Mouse (Mus musculus) heart, postnatal 0 days (tissue): ENCODE measurements around the gene Tnfrsf23. TPM values are rescaled to one million over a fixed set of nuclear protein-coding genes. Genes with fewer than 3 reads are reported as not detected.
A peak's percentile ranks its signal among the peaks of the same experiment; 100 is the strongest.

Source experiments
- ATAC-seq: fragments of 200-750 bp; cut with Nextera tagmentation; 2 replicates; pipeline ENCODE4 v1.8.0; 2017; ENCODE audit warnings: low read depth, moderate number of reproducible peaks, moderate library complexity; ENCODE audit not compliant: insufficient read depth
- DNase-seq: peaks from one replicate; pipeline ENCODE4 v3.0.0-alpha.2; 2016; ENCODE audit warnings: low spot score
- H3K27ac ChIP-seq: fragments of 300-500 bp; sonication (generic); 2 replicates; pipeline ENCODE4 v1.5.1; 2014; ENCODE audit warnings: low read depth, mild to moderate bottlenecking
- H3K27me3 ChIP-seq: fragments of 300-500 bp; sonication (generic); 2 replicates; pipeline ENCODE4 v1.6.1; 2014; ENCODE audit warnings: low read length, mixed read lengths; ENCODE audit not compliant: control insufficient read depth, insufficient read depth
- H3K36me3 ChIP-seq: fragments of 300-500 bp; sonication (generic); replicated peaks from 2 replicates; pipeline ENCODE4 v1.6.1; 2014; ENCODE audit warnings: low read length, mixed read lengths; ENCODE audit not compliant: control insufficient read depth, insufficient read depth
- H3K4me1 ChIP-seq: fragments of 300-500 bp; sonication (generic); 2 replicates; pipeline ENCODE4 v1.6.1; 2014; ENCODE audit warnings: antibody characterized with exemption; ENCODE audit not compliant: control insufficient read depth, insufficient read depth
- H3K4me2 ChIP-seq: fragments of 300-500 bp; sonication (generic); 2 replicates; pipeline ENCODE4 v1.6.1; 2014; ENCODE audit warnings: low read depth, mild to moderate bottlenecking, low read length, moderate library complexity
- H3K4me3 ChIP-seq: fragments of 300-500 bp; sonication (generic); 2 replicates; pipeline ENCODE4 v1.5.1; 2014; ENCODE audit warnings: low read depth, low read length
- H3K9ac ChIP-seq: fragments of 300-500 bp; sonication (generic); replicated peaks from 2 replicates; pipeline ENCODE4 v1.6.1; 2014; ENCODE audit warnings: low read depth, low read length, mixed read lengths
- H3K9me3 ChIP-seq: fragments of 300-500 bp; sonication (generic); replicated peaks from 2 replicates; pipeline ENCODE4 v1.6.1; 2016; ENCODE audit warnings: low read length; ENCODE audit not compliant: control insufficient read depth
- CTCF ChIP-seq: IDR thresholded peaks from 2 replicates; pipeline ENCODE4 v1.5.1; 2016; ENCODE audit warnings: antibody characterized with exemption, control low read depth, low read depth
- EP300 ChIP-seq: IDR thresholded peaks from 2 replicates; pipeline ENCODE4 v1.6.1; 2016; ENCODE audit warnings: antibody characterized with exemption, low read depth
- WGBS: fragments of 180-500 bp; shearing (Covaris S2); extraction: QIAGEN DNeasy Blood & Tissue Kit; methylation state at CpG from one replicate; pipeline ENCODE4 v1.1.7; 2014; 5-methylcytosine and 5-hydroxymethylcytosine counted together
- polyA plus RNA-seq: library from polyadenylated mRNA; unstranded; fragments of >200 nt; fragmentation: Nextera tagmentation; extraction: Ambion mirVana; gene quantifications from 2 replicates; pipeline ENCODE4 v1.2.1, GENCODE M21; 2015
- total RNA-seq: library from RNA; depleted of rRNA; stranded (reverse); fragments of >200 nt; gene quantifications from 2 replicates; pipeline ENCODE4 v1.2.3, GENCODE M21; 2014; ENCODE audit warnings: low replicate concordance; rRNA removed

Tnfrsf23 gene
- total RNA-seq (2.0 and 2.5 TPM in 2 replicates), polyA plus RNA-seq (1.9 and 2.3 TPM in 2 replicates)

DNA sequence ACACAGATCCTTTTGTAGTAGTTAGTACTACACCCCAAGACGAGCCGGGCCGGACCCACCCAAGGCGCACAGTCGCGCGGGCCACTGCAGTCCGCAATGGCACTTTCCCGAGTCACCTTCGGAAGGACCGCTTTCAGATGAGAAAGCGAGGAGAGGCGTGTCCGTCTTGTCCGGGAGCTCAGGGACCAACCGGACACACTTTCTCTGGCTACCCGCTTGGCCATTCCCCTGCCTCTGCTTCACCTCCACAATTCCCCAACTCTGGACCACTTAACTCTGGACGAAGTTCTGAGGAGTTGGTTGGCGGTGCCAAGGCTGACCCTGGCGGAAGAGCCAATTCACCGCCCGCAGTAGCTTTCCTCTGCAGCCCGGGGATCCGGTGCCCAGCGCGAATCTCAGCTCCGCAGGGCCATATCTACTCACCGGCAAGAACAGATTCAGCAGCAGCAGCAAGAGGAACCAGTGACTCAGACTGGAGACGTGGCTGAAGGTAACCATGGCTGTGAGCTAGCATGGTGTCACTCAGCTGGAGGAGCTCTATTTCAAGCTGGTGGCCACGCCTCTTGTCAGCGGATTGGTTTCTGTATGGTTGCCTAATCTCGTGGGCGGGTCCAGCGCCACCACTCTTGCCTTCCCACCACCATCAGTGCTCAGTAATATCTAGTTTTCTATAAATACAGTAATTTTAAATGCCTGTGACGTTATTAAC is at the start of gene Tnfrsf23:
Gene Tnfrsf23, minus strand, starts transcription at position 514 of the 709 bp plus-strand sequence.
- peak; percentile 88 for DNase-seq
- peak within 1 kb of the TSS; percentile 92 for H3K4me2 ChIP-seq
- H3K9me3 ChIP-seq: no peaks in the 10 kb centered on the region
- H3K4me3 ChIP-seq: peak within 1 kb of the TSS; percentile 61
- TF ChIP-seq CTCF: no peak
- TF ChIP-seq EP300: no peak
- no peaks in the 10 kb centered on the region for H3K27me3 ChIP-seq
- peak; percentile 95 for ATAC-seq
- peaks cover 27% of the 10 kb centered on the region for H3K36me3 ChIP-seq
- no peaks in the 10 kb centered on the region for H3K4me1 ChIP-seq
- 0 out of 2 replicates have a peak within 1 kb of the TSS, but pooled peaks have one; percentile 11 for H3K27ac ChIP-seq
- no peak within 1 kb of the TSS; the same call in 1 of the 2 replicates for H3K9ac ChIP-seq
- under 1% methylated on average over 35 of the region's 35 CpGs for WGBS

GRCm38 (mm10) chr7:143733746-143734145 is 48.1 kb upstream of the Tnfrsf23 start:
- no peak overlapping the region for H3K27ac ChIP-seq
- H3K9ac ChIP-seq: no peak overlapping the region
- 49% methylated on average over 4 of the region's 4 CpGs for WGBS
- DNase-seq (no peak), ATAC-seq (no peak)
- H3K4me3 ChIP-seq: no peak overlapping the region
- H3K4me2 ChIP-seq: no peak overlapping the region
- no peaks in the 10 kb centered on the region for H3K27me3 ChIP-seq
- no peaks in the 10 kb centered on the region for H3K36me3 ChIP-seq
- H3K4me1 ChIP-seq: peaks cover 18% of the 10 kb centered on the region
- TF ChIP-seq CTCF (no peak), EP300 (no peak)
- H3K9me3 ChIP-seq: no peaks in the 10 kb centered on the region

DNA sequence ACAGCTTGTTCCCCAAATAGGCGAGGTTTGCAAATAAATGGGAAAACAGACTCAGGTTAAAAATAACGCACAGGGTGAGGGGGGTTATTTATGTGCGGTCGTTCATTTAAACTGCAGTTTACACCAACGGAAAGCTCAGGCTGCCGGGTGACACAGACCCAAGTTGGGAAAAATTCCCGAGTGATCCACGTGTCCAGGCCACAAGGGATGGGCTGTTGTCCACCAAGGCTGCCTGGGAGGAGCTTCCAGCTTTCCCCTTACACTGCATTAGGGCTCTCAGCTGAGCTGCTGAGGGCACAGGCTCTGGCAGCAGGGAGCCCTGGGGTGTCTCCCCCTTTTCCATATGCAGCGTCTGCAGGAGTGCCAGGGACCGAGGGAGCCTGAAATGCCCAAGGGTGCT is 44.2 kb upstream of the Tnfrsf23 start:
- ATAC-seq (peak; percentile 40; the same call in 1 of the 2 replicates), DNase-seq (no peak)
- Histone ChIP-seq H3K9ac (no peak overlapping the region), H3K4me2 (no peak overlapping the region), H3K36me3 (0 out of 2 replicates have a peak, but pooled peaks cover 5% of the 10 kb centered on the region), H3K27me3 (no peaks in the 10 kb centered on the region), H3K4me1 (peaks cover 11% of the 10 kb centered on the region), H3K4me3 (no peak overlapping the region), H3K27ac (no peak overlapping the region), H3K9me3 (no peaks in the 10 kb centered on the region)
- TF ChIP-seq CTCF: no peak
- TF ChIP-seq EP300: no peak
- 64% methylated on average over 10 of the region's 10 CpGs for WGBS

DNA sequence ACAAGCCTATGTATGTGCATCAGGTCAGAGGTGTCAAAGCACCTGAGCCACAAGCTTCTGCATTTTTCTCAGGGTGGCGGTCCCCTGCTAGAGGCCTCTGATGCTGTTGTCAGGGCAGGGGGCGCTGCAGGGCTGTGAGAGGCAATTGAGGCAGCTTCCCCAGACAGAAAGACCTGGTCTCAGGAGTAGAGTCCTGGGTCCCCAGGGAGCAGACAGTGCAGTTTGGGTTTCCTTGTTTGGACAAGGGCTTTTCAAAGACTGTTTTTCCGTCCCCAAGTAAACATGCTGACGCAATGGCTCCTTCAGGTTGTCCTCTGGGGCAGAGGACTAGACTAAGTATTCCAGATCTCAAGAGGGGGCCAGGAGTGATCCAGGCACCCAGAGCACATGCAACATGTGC is 40.7 kb upstream of the Tnfrsf23 start:
- H3K27ac ChIP-seq: no peak overlapping the region
- WGBS: 88% methylated on average over 4 of the region's 4 CpGs
- ATAC-seq: no peak
- H3K27me3 ChIP-seq: no peaks in the 10 kb centered on the region
- H3K36me3 ChIP-seq: 0 out of 2 replicates have a peak, but pooled peaks cover 5% of the 10 kb centered on the region
- no peak for DNase-seq
- H3K4me2 ChIP-seq: no peak overlapping the region
- no peak overlapping the region for H3K9ac ChIP-seq
- TF ChIP-seq EP300 (no peak), CTCF (no peak)
- no peaks in the 10 kb centered on the region for H3K9me3 ChIP-seq
- no peak overlapping the region for H3K4me3 ChIP-seq
- peaks cover 11% of the 10 kb centered on the region for H3K4me1 ChIP-seq

DNA sequence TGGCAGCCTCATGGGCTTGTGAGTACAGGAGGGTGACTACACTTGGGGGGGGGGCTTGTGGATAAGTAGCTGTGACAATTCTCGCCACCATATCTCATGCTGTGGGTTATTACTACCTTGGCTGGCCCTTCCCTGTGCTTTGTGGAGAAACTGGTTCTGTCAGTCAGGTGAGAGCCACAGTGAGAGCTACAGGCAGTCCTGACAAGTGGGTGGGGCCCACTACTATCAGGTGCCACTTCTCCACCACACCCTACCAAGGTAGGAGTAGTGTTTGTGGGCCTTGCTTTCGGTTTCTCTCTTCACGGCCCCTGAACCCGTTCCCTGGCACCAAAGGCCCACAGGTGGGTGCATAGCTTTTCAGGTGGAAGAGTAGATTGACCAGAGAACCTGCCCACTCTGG is 38.2 kb upstream of the Tnfrsf23 start:
- Histone ChIP-seq H3K36me3 (0 out of 2 replicates have a peak, but pooled peaks cover 5% of the 10 kb centered on the region), H3K27me3 (no peaks in the 10 kb centered on the region), H3K4me3 (no peak overlapping the region), H3K9me3 (no peaks in the 10 kb centered on the region), H3K9ac (no peak overlapping the region), H3K4me2 (no peak overlapping the region), H3K27ac (no peak overlapping the region), H3K4me1 (peaks cover 8% of the 10 kb centered on the region)
- DNase-seq (no peak), ATAC-seq (no peak)
- TF ChIP-seq EP300 (no peak), CTCF (no peak)
- 93% methylated on average over 4 of the region's 4 CpGs for WGBS
